Mouse (Mus musculus): ENCODE data around the gene Tex29. TPM values are rescaled to one million over a fixed set of nuclear protein-coding genes. Genes with fewer than 3 reads are reported as not detected.
A peak's percentile ranks its signal among the peaks of the same experiment; 100 is the strongest.

Gene Tex29
- polyA plus RNA-seq (2015; fragmentation: Nextera tagmentation; extraction: Ambion mirVana) = 0.42 TPM in 1 of 2 replicates, not detected in the other

- H3K27me3 ChIP-seq = no peaks in the 10 kb centered on the region
- 89% methylated on average over 5 of the region's 5 CpGs for WGBS
- H3K4me1 ChIP-seq = peaks cover 10% of the 10 kb centered on the region; the same call in 1 of the 2 replicates
- no peak within 1 kb of the TSS for H3K27ac ChIP-seq
- no peak within 1 kb of the TSS for H3K4me2 ChIP-seq
- peaks cover 5% of the 10 kb centered on the region for H3K36me3 ChIP-seq
- ATAC-seq (replicated peaks; ENCODE audit: low FRiP score) = no peak
- no peaks in the 10 kb centered on the region for H3K9me3 ChIP-seq (replicated peaks)
- no peak within 1 kb of the TSS for H3K9ac ChIP-seq
- no peak within 1 kb of the TSS for H3K4me3 ChIP-seq (replicated peaks)
Measured at GRCm38 (mm10) chr8:11840174-11840573, at the start of gene Tex29. TSS of gene Tex29 (plus strand) at chr8:11840474.

- no peaks in the 10 kb centered on the region for H3K27me3 ChIP-seq
- ATAC-seq (replicated peaks; ENCODE audit: low FRiP score) = no peak
Measured at GRCm38 (mm10) chr8:11794956-11795355, 45.3 kb upstream of the Tex29 start.

DNA sequence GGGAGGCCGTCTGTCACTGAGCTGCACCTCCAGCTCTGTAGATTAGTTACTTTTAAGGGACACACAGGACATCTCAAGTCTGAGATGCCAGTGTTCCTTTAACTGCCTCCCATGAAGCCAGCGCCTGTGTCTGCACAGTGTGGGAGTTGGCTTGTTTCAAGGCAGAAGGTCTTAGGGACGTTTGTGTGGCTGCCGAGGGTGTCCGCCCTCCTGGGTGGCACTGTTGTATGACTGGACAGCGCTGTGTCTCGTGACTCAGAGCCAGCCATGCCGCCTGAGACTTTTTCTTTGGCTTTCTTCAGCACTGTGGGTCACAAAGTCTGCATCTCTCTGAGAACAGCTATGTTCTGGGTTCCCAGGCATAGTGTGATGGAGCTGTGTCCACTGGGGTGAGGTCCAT lies 43.1 kb upstream of the Tex29 start:
- ATAC-seq (replicated peaks; ENCODE audit: low FRiP score) = 0 out of 2 replicates have a peak, but pooled peaks have one; percentile 54
- WGBS = 69% methylated on average over 8 of the region's 8 CpGs

More at GRCm38 (mm10) chr8:11794956-11795355, 45.3 kb upstream of the Tex29 start:
- H3K9me3 ChIP-seq (replicated peaks) = no peaks in the 10 kb centered on the region
- H3K4me3 ChIP-seq (replicated peaks) = no peak overlapping the region
- H3K27ac ChIP-seq = no peak overlapping the region
- peaks cover 63% of the 10 kb centered on the region for H3K36me3 ChIP-seq
- H3K4me1 ChIP-seq = no peaks in the 10 kb centered on the region
- H3K4me2 ChIP-seq = no peak overlapping the region
- no peak overlapping the region for H3K9ac ChIP-seq

DNA sequence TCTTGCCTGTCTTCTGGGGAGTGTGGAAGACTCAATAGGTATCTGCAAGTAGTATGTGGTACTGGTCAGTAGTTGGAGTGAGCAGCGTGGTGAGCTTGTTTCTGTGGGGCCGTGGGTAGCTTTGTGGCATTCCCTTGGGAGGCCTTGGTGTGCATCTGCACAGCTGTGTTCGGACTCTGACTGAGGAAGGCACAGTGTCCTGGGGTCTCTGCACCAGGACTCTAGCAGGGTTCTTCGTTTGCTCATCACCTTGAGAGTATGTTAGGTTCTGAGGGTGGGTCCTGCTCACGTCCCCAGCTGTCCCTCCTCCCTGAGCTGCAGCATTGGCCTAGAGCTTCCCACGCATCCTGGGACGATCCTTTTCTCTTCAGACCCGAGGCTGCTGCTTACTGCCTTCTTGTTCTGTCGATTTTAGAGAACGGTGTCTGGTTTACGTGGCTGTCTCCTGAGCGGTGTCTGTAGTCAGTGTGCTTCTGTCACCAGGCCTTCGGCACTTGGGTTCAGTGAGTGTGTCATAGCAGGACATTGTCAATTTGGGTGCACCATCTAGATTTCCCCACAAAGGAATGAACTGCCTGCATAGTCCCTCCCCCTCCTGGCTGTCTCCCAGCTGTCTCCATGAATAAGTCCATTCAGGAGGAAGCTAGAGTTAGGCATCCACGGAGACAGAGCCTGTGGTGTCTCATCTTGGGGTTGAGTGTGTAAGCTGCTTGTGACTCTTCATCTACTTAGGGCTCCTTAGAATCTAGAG lies 42.4 kb upstream of the Tex29 start:
- H3K4me1 ChIP-seq = peaks cover 10% of the 10 kb centered on the region; the same call in 1 of the 2 replicates
- H3K27me3 ChIP-seq = no peaks in the 10 kb centered on the region
- no peak overlapping the region for H3K27ac ChIP-seq
- WGBS = 82% methylated on average over 14 of the region's 14 CpGs
- ATAC-seq (replicated peaks; ENCODE audit: low FRiP score) = no peak
- no peak overlapping the region for H3K9ac ChIP-seq
- H3K36me3 ChIP-seq = peaks cover 61% of the 10 kb centered on the region
- no peaks in the 10 kb centered on the region for H3K9me3 ChIP-seq (replicated peaks)
- H3K4me2 ChIP-seq = no peak overlapping the region
- H3K4me3 ChIP-seq (replicated peaks) = no peak overlapping the region

More for the DNA sequence above, 43.1 kb upstream of the Tex29 start:
- Histone ChIP-seq H3K27ac (no peak overlapping the region), H3K9ac (no peak overlapping the region), H3K9me3 (replicated peaks) (no peaks in the 10 kb centered on the region), H3K4me3 (replicated peaks) (no peak overlapping the region), H3K4me1 (peaks cover 10% of the 10 kb centered on the region; the same call in 1 of the 2 replicates), H3K27me3 (no peaks in the 10 kb centered on the region), H3K4me2 (no peak overlapping the region), H3K36me3 (peaks cover 62% of the 10 kb centered on the region)

DNA sequence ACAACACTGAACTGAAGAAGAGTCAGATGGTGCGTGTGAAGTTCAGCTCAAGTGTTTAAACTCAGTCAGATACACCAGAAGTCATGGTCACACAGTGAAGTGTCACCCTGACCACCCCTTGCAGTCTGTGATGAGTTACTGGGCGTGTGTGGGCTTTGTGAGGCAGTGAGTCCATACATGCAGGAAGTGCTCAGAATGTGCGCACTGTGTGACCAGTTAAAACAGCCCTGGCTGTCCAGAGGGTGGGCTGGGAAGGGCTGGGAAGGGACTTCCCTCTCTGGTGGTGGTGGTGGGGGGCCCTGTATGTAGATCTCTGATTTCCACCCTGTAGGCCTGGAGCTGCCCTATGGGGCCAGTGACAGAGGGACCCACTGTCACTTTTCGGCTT lies 41.8 kb upstream of the Tex29 start:
- no peak overlapping the region for H3K9ac ChIP-seq
- no peaks in the 10 kb centered on the region for H3K27me3 ChIP-seq
- no peaks in the 10 kb centered on the region for H3K9me3 ChIP-seq (replicated peaks)
- H3K4me3 ChIP-seq (replicated peaks) = no peak overlapping the region
- no peak for ATAC-seq (replicated peaks; ENCODE audit: low FRiP score)
- H3K27ac ChIP-seq = no peak overlapping the region
- H3K4me2 ChIP-seq = no peak overlapping the region
- WGBS = 86% methylated on average over 4 of the region's 4 CpGs
- peaks cover 58% of the 10 kb centered on the region for H3K36me3 ChIP-seq
- peaks cover 10% of the 10 kb centered on the region; the same call in 1 of the 2 replicates for H3K4me1 ChIP-seq

DNA sequence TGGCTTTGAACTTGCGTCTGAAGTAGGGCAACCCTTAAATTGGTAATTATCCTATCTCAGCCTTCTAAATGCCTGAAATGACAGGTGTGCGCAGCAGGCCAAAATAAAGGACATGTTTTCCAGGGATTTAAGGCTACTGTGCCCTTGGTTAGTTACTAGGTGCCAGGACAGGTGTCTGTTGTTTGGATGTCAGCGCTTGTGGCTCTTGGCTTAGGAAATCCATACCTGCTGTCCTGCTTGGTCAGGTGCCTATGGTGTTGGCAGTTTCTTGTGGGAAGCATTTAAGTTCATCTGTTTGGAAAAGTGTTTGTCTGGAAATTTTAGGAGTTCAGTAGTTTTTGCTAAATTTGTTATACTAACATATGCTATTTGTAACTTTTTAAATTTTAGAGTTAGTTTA lies 41.2 kb upstream of the Tex29 start:
- no peak overlapping the region for H3K4me3 ChIP-seq (replicated peaks)
- H3K4me1 ChIP-seq = peaks cover 11% of the 10 kb centered on the region; the same call in 1 of the 2 replicates
- ATAC-seq (replicated peaks; ENCODE audit: low FRiP score) = no peak
- H3K9ac ChIP-seq = no peak overlapping the region
- H3K27ac ChIP-seq = no peak overlapping the region
- peaks cover 61% of the 10 kb centered on the region for H3K36me3 ChIP-seq
- no peaks in the 10 kb centered on the region for H3K9me3 ChIP-seq (replicated peaks)
- no peak overlapping the region for H3K4me2 ChIP-seq
- WGBS = 90% methylated on average over 3 of the region's 3 CpGs
- H3K27me3 ChIP-seq = no peaks in the 10 kb centered on the region

- Histone ChIP-seq H3K9me3 (replicated peaks) (no peaks in the 10 kb centered on the region), H3K27me3 (no peaks in the 10 kb centered on the region), H3K36me3 (peaks cover 69% of the 10 kb centered on the region), H3K9ac (no peak overlapping the region), H3K4me3 (replicated peaks) (no peak overlapping the region), H3K4me1 (peaks cover 13% of the 10 kb centered on the region; the same call in 1 of the 2 replicates), H3K4me2 (no peak overlapping the region), H3K27ac (peak overlapping the region; percentile 49)
- 0 out of 2 replicates have a peak, but pooled peaks have one; percentile 18 for ATAC-seq (replicated peaks; ENCODE audit: low FRiP score)
- 90% methylated on average over 7 of the region's 7 CpGs for WGBS
Measured at GRCm38 (mm10) chr8:11800481-11800880, 39.8 kb upstream of the Tex29 start.

DNA sequence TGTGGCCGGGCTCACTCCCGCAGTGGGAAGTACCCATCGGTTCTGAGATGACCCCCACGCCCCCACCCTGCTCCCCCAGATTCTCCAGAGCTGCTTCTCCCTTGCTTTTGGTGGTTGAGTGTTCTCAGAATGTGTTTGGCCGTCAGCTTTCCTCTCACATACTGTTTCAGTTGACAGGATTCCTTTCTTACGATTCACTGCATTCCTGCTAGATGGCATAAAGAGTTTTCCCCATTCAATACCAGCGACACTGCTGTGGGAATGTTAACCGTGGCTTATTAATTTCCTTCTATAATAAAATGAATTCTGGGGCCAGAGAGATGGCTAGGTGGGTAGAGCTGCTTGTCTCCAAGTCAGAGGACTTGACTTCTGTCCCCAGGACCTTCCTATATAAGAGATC lies 38.7 kb upstream of the Tex29 start:
- Histone ChIP-seq H3K4me3 (replicated peaks) (no peak overlapping the region), H3K9ac (no peak overlapping the region), H3K9me3 (replicated peaks) (no peaks in the 10 kb centered on the region), H3K36me3 (peaks cover 71% of the 10 kb centered on the region), H3K4me2 (no peak overlapping the region), H3K27ac (peak overlapping the region; percentile 70), H3K27me3 (no peaks in the 10 kb centered on the region), H3K4me1 (peaks cover 13% of the 10 kb centered on the region; the same call in 1 of the 2 replicates)
- no peak for ATAC-seq (replicated peaks; ENCODE audit: low FRiP score)
- WGBS = 54% methylated on average over 8 of the region's 8 CpGs

GRCm38 (mm10) chr8:11804914-11805313 lies 35.4 kb upstream of the Tex29 start:
- whole genome bisulfite sequencing = 87% methylated on average over 4 of the region's 4 CpGs
- H3K9ac ChIP-seq = no peak overlapping the region
- ATAC-seq (replicated peaks; ENCODE audit: low FRiP score) = no peak
- no peak overlapping the region for H3K4me2 ChIP-seq
- H3K4me1 ChIP-seq = peaks cover 13% of the 10 kb centered on the region; the same call in 1 of the 2 replicates
- no peak overlapping the region for H3K27ac ChIP-seq
- H3K9me3 ChIP-seq (replicated peaks) = no peaks in the 10 kb centered on the region
- H3K4me3 ChIP-seq (replicated peaks) = no peak overlapping the region
- H3K36me3 ChIP-seq = peaks cover 89% of the 10 kb centered on the region
- H3K27me3 ChIP-seq = no peaks in the 10 kb centered on the region

DNA sequence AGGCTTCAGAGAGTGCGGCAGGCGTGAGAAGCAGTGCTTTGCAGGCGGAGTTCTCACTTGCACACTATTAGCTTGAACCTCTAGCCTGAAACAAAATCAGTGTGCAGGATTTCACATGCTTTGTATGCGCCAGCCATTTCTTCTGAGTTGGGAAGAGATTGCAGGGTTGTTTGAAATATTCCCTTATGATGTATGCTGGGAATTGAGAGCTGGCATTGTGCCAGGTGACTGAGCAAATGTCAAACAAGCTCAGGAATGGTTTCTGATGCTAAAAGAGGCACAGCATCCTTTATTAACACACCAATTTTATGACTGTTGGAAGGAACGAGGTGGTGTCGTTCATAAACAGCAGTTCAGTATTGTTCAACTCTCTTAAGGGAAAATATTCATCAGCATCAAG lies 34.0 kb upstream of the Tex29 start:
- ATAC-seq (replicated peaks; ENCODE audit: low FRiP score) = no peak
- WGBS = 88% methylated on average over 6 of the region's 6 CpGs
- no peaks in the 10 kb centered on the region for H3K9me3 ChIP-seq (replicated peaks)
- H3K4me1 ChIP-seq = 0 out of 2 replicates have a peak, but pooled peaks cover 9% of the 10 kb centered on the region
- H3K4me2 ChIP-seq = no peak overlapping the region
- no peaks in the 10 kb centered on the region for H3K27me3 ChIP-seq
- no peak overlapping the region for H3K4me3 ChIP-seq (replicated peaks)
- H3K36me3 ChIP-seq = peaks cover 92% of the 10 kb centered on the region
- H3K9ac ChIP-seq = no peak overlapping the region
- H3K27ac ChIP-seq = no peak overlapping the region

GRCm38 (mm10) chr8:11807361-11807760 lies 32.9 kb upstream of the Tex29 start:
- Histone ChIP-seq H3K4me2 (no peak overlapping the region), H3K4me3 (replicated peaks) (no peak overlapping the region), H3K36me3 (peaks cover 93% of the 10 kb centered on the region), H3K9me3 (replicated peaks) (no peaks in the 10 kb centered on the region), H3K27me3 (no peaks in the 10 kb centered on the region), H3K27ac (no peak overlapping the region), H3K9ac (no peak overlapping the region), H3K4me1 (0 out of 2 replicates have a peak, but pooled peaks cover 4% of the 10 kb centered on the region)
- ATAC-seq (replicated peaks; ENCODE audit: low FRiP score) = no peak
- 83% methylated on average over 3 of the region's 3 CpGs for WGBS

DNA sequence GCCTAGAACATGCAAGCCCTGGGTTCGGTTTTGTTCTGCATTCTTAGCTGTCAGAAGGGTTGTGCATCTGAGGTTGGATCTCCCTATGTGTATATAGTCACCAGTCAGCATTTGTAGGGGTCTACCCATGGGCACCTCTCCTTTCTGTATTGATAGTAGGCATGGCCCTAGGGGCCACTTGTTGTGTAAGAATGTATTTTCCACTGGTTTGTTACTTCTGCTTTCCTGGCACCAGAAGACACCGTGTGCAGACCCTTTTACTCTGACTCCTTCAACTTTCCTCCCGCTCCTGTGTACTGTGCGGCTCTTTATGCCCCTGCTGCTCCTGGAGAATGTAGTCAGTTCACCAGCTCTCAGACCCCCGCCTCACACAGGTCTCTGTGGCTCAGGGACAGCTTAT lies 32.2 kb upstream of the Tex29 start:
- WGBS = 92% methylated on average over 5 of the region's 5 CpGs
- peaks cover 95% of the 10 kb centered on the region for H3K36me3 ChIP-seq
- H3K9me3 ChIP-seq (replicated peaks) = no peaks in the 10 kb centered on the region
- H3K27me3 ChIP-seq = no peaks in the 10 kb centered on the region
- H3K4me2 ChIP-seq = no peak overlapping the region
- 0 out of 2 replicates have a peak, but pooled peaks cover 4% of the 10 kb centered on the region for H3K4me1 ChIP-seq
- ATAC-seq (replicated peaks; ENCODE audit: low FRiP score) = no peak
- H3K27ac ChIP-seq = no peak overlapping the region
- no peak overlapping the region for H3K9ac ChIP-seq
- no peak overlapping the region for H3K4me3 ChIP-seq (replicated peaks)

All from kidney, embryonic 15.5 days (tissue).